Mouse (Mus musculus) MEL (cell line): ENCODE results near the gene Psmc1. TPM values are rescaled to one million over a fixed set of nuclear protein-coding genes. Genes with fewer than 3 reads are reported as not detected.

Experiments used
- DNase-seq: peaks from one replicate; pipeline ENCODE4 v3.0.0; 2011; ENCODE audit warnings: low read depth, low spot score
- H3K27ac ChIP-seq: 2 replicates; pipeline ENCODE4 v1.5.1; 2012; ENCODE audit warnings: low read depth, mild to moderate bottlenecking, control low read depth, low read length, moderate library complexity; ENCODE audit not compliant: control insufficient read depth
- H3K27me3 ChIP-seq, 2 experiments: fragments of 150-350 bp in 1 of 2; sonication (generic) in 1 of 2; 2 replicates each; pipeline ENCODE4 v1.6.1; 2012; ENCODE audit warnings: low read length in 2 of 2, mild to moderate bottlenecking in 2 of 2, improper control_type of control experiment in 1 of 2, moderate library complexity in 1 of 2; ENCODE audit not compliant: insufficient read depth in 2 of 2, control insufficient read depth in 1 of 2
- H3K36me3 ChIP-seq, 2 experiments: 2 replicates each; pipeline ENCODE4 v1.6.1; 2012 to 2014; ENCODE audit warnings: low read length in 2 of 2, improper control_type of control experiment in 1 of 2, inconsistent platforms in 1 of 2, mild to moderate bottlenecking in 1 of 2; ENCODE audit not compliant: insufficient read depth in 2 of 2, control insufficient read depth in 1 of 2
- H3K4me1 ChIP-seq, 2 experiments: fragments of 150-350 bp in 1 of 2; sonication (generic) in 1 of 2; 2 replicates each; pipeline ENCODE4 v1.6.1; 2012; ENCODE audit warnings: low read length in 2 of 2, improper control_type of control experiment in 1 of 2, mild to moderate bottlenecking in 1 of 2; ENCODE audit not compliant: insufficient read depth in 2 of 2, control insufficient read depth in 1 of 2
- H3K4me3 ChIP-seq, 2 experiments: fragments of 150-350 bp in 1 of 2; sonication (generic) in 1 of 2; 2 replicates each; pipeline ENCODE4 v1.5.1; 2012; ENCODE audit warnings: low read depth in 2 of 2, low read length in 2 of 2, mild to moderate bottlenecking in 2 of 2, moderate library complexity in 2 of 2, control low read depth in 1 of 2, improper control_type of control experiment in 1 of 2; ENCODE audit not compliant: control insufficient read depth in 1 of 2, insufficient read depth in 1 of 2
- H3K79me2 ChIP-seq: 2 replicates; pipeline ENCODE4 v1.6.1; 2012; ENCODE audit warnings: mild to moderate bottlenecking, low read length, moderate library complexity; ENCODE audit not compliant: control insufficient read depth, poor library complexity, insufficient read depth
- H3K9ac ChIP-seq: 2 replicates; pipeline ENCODE4 v1.6.1; 2012; ENCODE audit warnings: low read depth, mild to moderate bottlenecking, control low read depth, low read length, moderate library complexity; ENCODE audit not compliant: control insufficient read depth, poor library complexity, severe bottlenecking
- H3K9me3 ChIP-seq: fragments of 150-350 bp; sonication (generic); replicated peaks from 2 replicates; pipeline ENCODE4 v1.6.1; 2012; ENCODE audit warnings: mild to moderate bottlenecking, low read length, improper control_type of control experiment, moderate library complexity; ENCODE audit not compliant: insufficient read depth
- BHLHE40 ChIP-seq: IDR thresholded peaks from 2 replicates; pipeline ENCODE4 v1.6.1; 2012; ENCODE audit warnings: low read depth, mild to moderate bottlenecking, inconsistent platforms, low read length, improper control_type of control experiment, borderline replicate concordance
- CHD1 ChIP-seq: IDR thresholded peaks from 2 replicates; pipeline ENCODE4 v1.6.1; 2012; ENCODE audit warnings: low read depth, mild to moderate bottlenecking, inconsistent platforms, low read length, improper control_type of control experiment
- CHD2 ChIP-seq: IDR thresholded peaks from 2 replicates; pipeline ENCODE4 v1.6.1; 2011; ENCODE audit warnings: low read length, improper control_type of control experiment
- CTCF ChIP-seq, 3 experiments: IDR thresholded peaks in 2 of 3; conservative IDR thresholded peaks in 1 of 3; 2 replicates each; pipeline ENCODE4 v1.5.1; 2011 to 2012; ENCODE audit warnings: low read length in 3 of 3, low read depth in 2 of 3, mild to moderate bottlenecking in 2 of 3, improper control_type of control experiment in 1 of 3, inconsistent platforms in 1 of 3, mixed read lengths in 1 of 3, moderate library complexity in 1 of 3; ENCODE audit not compliant: control insufficient read depth in 1 of 3, insufficient read depth in 1 of 3, poor library complexity in 1 of 3, severe bottlenecking in 1 of 3
- E2F4 ChIP-seq: IDR thresholded peaks from 2 replicates; pipeline ENCODE4 v1.6.1; 2011; ENCODE audit warnings: low read depth, low read length, improper control_type of control experiment, borderline replicate concordance
- ELF1 ChIP-seq: IDR thresholded peaks from 2 replicates; pipeline ENCODE4 v1.6.1; 2014; ENCODE audit warnings: low read depth, mild to moderate bottlenecking, inconsistent platforms, low read length, improper control_type of control experiment, moderate library complexity
- ETS1 ChIP-seq: IDR thresholded peaks from 2 replicates; pipeline ENCODE4 v1.6.1; 2012; ENCODE audit warnings: low read depth, mild to moderate bottlenecking, inconsistent platforms, low read length, improper control_type of control experiment, moderate library complexity
- GABPA ChIP-seq: IDR thresholded peaks from 2 replicates; pipeline ENCODE4 v1.6.1; 2012; ENCODE audit warnings: low read depth, mild to moderate bottlenecking, inconsistent platforms, low read length, improper control_type of control experiment, moderate library complexity
- GATA1 ChIP-seq: IDR thresholded peaks from 2 replicates; pipeline ENCODE4 v1.6.1; 2011; ENCODE audit warnings: low read depth, low read length, improper control_type of control experiment
- JUND ChIP-seq: IDR thresholded peaks from 2 replicates; pipeline ENCODE4 v1.6.1; 2011; ENCODE audit warnings: low read depth, mild to moderate bottlenecking, improper control_type of control experiment, low read length
- KAT2A ChIP-seq: conservative IDR thresholded peaks from 2 replicates; pipeline ENCODE4 v1.6.1; 2012; ENCODE audit warnings: low read depth, low read length, improper control_type of control experiment, inconsistent platforms
- MAFK ChIP-seq: IDR thresholded peaks from 2 replicates; pipeline ENCODE4 v1.6.1; 2011; ENCODE audit warnings: low read depth, mild to moderate bottlenecking, low read length, improper control_type of control experiment, borderline replicate concordance
- MAX ChIP-seq: IDR thresholded peaks from 2 replicates; pipeline ENCODE4 v1.6.1; 2011; ENCODE audit warnings: low read length, improper control_type of control experiment
- MAZ ChIP-seq: IDR thresholded peaks from 2 replicates; pipeline ENCODE4 v1.6.1; 2012; ENCODE audit warnings: low read depth, mild to moderate bottlenecking, inconsistent platforms, low read length, improper control_type of control experiment
- MEF2A ChIP-seq: IDR thresholded peaks from 2 replicates; pipeline ENCODE4 v1.6.1; 2014; ENCODE audit warnings: low read depth, mild to moderate bottlenecking, inconsistent platforms, low read length, improper control_type of control experiment; ENCODE audit not compliant: poor library complexity, insufficient replicate concordance, severe bottlenecking; ENCODE audit errors: extremely low read depth
- MXI1 ChIP-seq: IDR thresholded peaks from 2 replicates; pipeline ENCODE4 v1.6.1; 2011; ENCODE audit warnings: mild to moderate bottlenecking, low read depth, low read length, improper control_type of control experiment
- MYB ChIP-seq: IDR thresholded peaks from 2 replicates; pipeline ENCODE4 v1.6.1; 2011; ENCODE audit warnings: mild to moderate bottlenecking, low read depth, low read length, improper control_type of control experiment
- MYC ChIP-seq: IDR thresholded peaks from 2 replicates; pipeline ENCODE4 v1.6.1; 2011; ENCODE audit warnings: low read depth, mild to moderate bottlenecking, low read length, improper control_type of control experiment, moderate library complexity
- NELFE ChIP-seq: IDR thresholded peaks from 2 replicates; pipeline ENCODE4 v1.6.1; 2011; ENCODE audit warnings: low read depth, low read length, improper control_type of control experiment
- NRF1 ChIP-seq: IDR thresholded peaks from 2 replicates; pipeline ENCODE4 v1.6.1; 2014; ENCODE audit warnings: low read depth, mild to moderate bottlenecking, inconsistent platforms, low read length, improper control_type of control experiment, moderate library complexity; ENCODE audit not compliant: poor library complexity, insufficient read depth, severe bottlenecking
- POLR2A ChIP-seq, 2 experiments: IDR thresholded peaks; 2 replicates each; pipeline ENCODE4 v1.6.1; 2011 to 2012; ENCODE audit warnings: low read length in 2 of 2, mild to moderate bottlenecking in 2 of 2, control low read depth in 1 of 2, improper control_type of control experiment in 1 of 2, low read depth in 1 of 2, moderate library complexity in 1 of 2; ENCODE audit not compliant: control insufficient read depth in 1 of 2, insufficient read depth in 1 of 2, poor library complexity in 1 of 2
- POLR2AphosphoS2 ChIP-seq: IDR thresholded peaks from 2 replicates; pipeline ENCODE4 v1.6.1; 2011; ENCODE audit warnings: low read length, improper control_type of control experiment
- RAD21 ChIP-seq: IDR thresholded peaks from 2 replicates; pipeline ENCODE4 v1.6.1; 2011; ENCODE audit warnings: mild to moderate bottlenecking, low read depth, low read length, improper control_type of control experiment
- RCOR1 ChIP-seq: IDR thresholded peaks from 2 replicates; pipeline ENCODE4 v1.6.1; 2012; ENCODE audit warnings: low read depth, mild to moderate bottlenecking, inconsistent platforms, low read length, improper control_type of control experiment
- SIN3A ChIP-seq: IDR thresholded peaks from 2 replicates; pipeline ENCODE4 v1.6.1; 2012; ENCODE audit warnings: low read length, improper control_type of control experiment, inconsistent platforms
- SMC3 ChIP-seq: IDR thresholded peaks from 2 replicates; pipeline ENCODE4 v1.6.1; 2011; ENCODE audit warnings: low read depth, low read length, improper control_type of control experiment
- TBP ChIP-seq: IDR thresholded peaks from 2 replicates; pipeline ENCODE4 v1.8.0; 2011; ENCODE audit warnings: low read depth, low read length, improper control_type of control experiment
- TCF12 ChIP-seq: IDR thresholded peaks from 2 replicates; pipeline ENCODE4 v1.6.1; 2014; ENCODE audit warnings: low read depth, mild to moderate bottlenecking, inconsistent platforms, low read length, improper control_type of control experiment, moderate library complexity
- UBTF ChIP-seq: IDR thresholded peaks from 2 replicates; pipeline ENCODE4 v1.6.1; 2012; ENCODE audit warnings: low read depth, mild to moderate bottlenecking, inconsistent platforms, low read length, improper control_type of control experiment, moderate library complexity, borderline replicate concordance; ENCODE audit not compliant: insufficient read depth
- USF1 ChIP-seq: IDR thresholded peaks from 2 replicates; pipeline ENCODE4 v1.6.1; 2014; ENCODE audit warnings: low read depth, mild to moderate bottlenecking, inconsistent platforms, low read length, improper control_type of control experiment, moderate library complexity
- USF2 ChIP-seq, 2 experiments: IDR thresholded peaks; 2 replicates each; pipeline ENCODE4 v1.6.1; 2011 to 2012; ENCODE audit warnings: improper control_type of control experiment in 2 of 2, low read length in 2 of 2, borderline replicate concordance in 1 of 2, inconsistent platforms in 1 of 2, low read depth in 1 of 2, mild to moderate bottlenecking in 1 of 2; ENCODE audit not compliant: insufficient read depth in 1 of 2
- ZC3H11A ChIP-seq: IDR thresholded peaks from 2 replicates; pipeline ENCODE4 v1.6.1; 2012; ENCODE audit warnings: low read depth, mild to moderate bottlenecking, inconsistent platforms, low read length, improper control_type of control experiment
- ZKSCAN1 ChIP-seq: IDR thresholded peaks from 2 replicates; pipeline ENCODE4 v1.6.1; 2012; ENCODE audit warnings: low read depth, mild to moderate bottlenecking, inconsistent platforms, low read length, improper control_type of control experiment, moderate library complexity
- ZMIZ1 ChIP-seq: IDR thresholded peaks from 2 replicates; pipeline ENCODE4 v1.6.1; 2012; ENCODE audit warnings: low read depth, mild to moderate bottlenecking, inconsistent platforms, low read length, improper control_type of control experiment, moderate library complexity
- ZNF384 ChIP-seq: IDR thresholded peaks from 2 replicates; pipeline ENCODE4 v1.6.1; 2012; ENCODE audit warnings: low read depth, mild to moderate bottlenecking, inconsistent platforms, low read length, improper control_type of control experiment
- polyA plus RNA-seq, 2 experiments: library from polyadenylated mRNA; stranded (reverse) in 1 of 2; unstranded in 1 of 2; fragments of >175 nt in 1 of 2; fragments of >200 nt in 1 of 2; gene quantifications; 2 replicates each; pipeline versions ENCODE4 v1.2.1 to v1.2.4; 2012; ENCODE audit warnings: low replicate concordance in 2 of 2, low read depth in 1 of 2; ENCODE audit not compliant: insufficient read length in 2 of 2, insufficient read depth in 1 of 2, missing spikeins in 1 of 2
- total RNA-seq: library from RNA; depleted of rRNA; stranded (reverse); fragments of 300-350 nt; gene quantifications from 2 replicates; pipeline ENCODE4 v1.2.3, GENCODE M21; 2012; rRNA removed

Psmc1 gene
- total RNA-seq = 322 and 353 TPM in 2 replicates
- 100 to 1,000 TPM in 1 of 2 experiments, not detected in 1; 501 TPM for polyA plus RNA-seq

DNA sequence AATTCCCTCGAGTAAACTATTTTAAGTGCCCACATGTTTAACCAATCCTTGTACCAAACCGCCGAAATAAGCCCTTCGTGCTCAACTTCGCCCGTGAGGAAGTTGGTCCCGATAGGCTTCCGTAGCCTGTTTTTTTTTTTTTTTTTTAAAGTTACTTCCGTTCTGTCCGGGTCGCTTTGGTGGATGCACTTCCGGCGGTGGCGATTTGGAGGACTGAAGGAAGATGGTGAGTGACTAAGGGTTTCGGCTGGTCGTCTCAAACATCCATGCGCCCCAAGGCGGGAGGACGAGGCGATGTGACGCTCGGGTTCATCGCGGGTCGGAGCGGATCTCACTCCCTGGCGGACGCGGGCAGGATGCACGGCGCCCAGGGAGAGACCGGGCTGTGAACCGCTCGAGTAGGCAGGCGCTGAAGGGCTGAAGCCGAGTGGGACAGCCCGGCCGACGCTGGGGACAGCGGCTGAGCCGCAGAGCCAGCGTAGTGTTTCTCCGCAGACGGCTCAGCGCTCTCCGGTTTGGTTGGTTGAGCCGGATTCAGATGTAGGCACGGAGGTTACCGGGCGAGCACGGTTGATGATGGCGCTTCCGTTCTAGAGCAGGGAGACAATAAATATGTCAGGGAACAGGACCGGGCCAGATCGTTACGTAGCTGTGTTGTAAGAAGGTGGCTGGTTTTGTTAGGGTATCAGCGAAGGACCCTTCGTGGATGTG lies at the start of gene Psmc1:
Psmc1 (plus strand) TSS at position 169 of the 711 bp plus-strand sequence.
- Histone ChIP-seq H3K27me3 (no peaks in the 10 kb centered on the region), H3K4me1 (peaks cover 0 to 23% of the 10 kb centered on the region in 2 experiments; a peak in 2 of 4 replicates), H3K27ac (peak within 1 kb of the TSS; percentile 72), H3K9ac (peak within 1 kb of the TSS; percentile 94), H3K9me3 (no peaks in the 10 kb centered on the region), H3K79me2 (peaks cover 17% of the 10 kb centered on the region), H3K4me3 (peak within 1 kb of the TSS; percentile 84 to 98), H3K36me3 (peaks cover 11 to 17% of the 10 kb centered on the region in 2 experiments)
- DNase-seq = peak; percentile 96
- peak; percentile 63 to 88; a peak in 3 of 4 replicates for TF ChIP-seq POLR2A (IDR thresholded peaks at IDR 0.05; ENCODE audit: control insufficient read depth in 1 of 2, insufficient read depth in 1 of 2, low read depth in 1 of 2, low read length in 2 of 2, poor library complexity in 1 of 2)
- no peak for TF ChIP-seq GABPA
- TF ChIP-seq ZMIZ1 = peak; percentile 77
- peak; percentile 93 for TF ChIP-seq MAX
- TF ChIP-seq BHLHE40 = no peak
- no peak for TF ChIP-seq CTCF (IDR thresholded peaks at IDR 0.05 in 2 of 3, conservative IDR thresholded peaks at IDR 0.05 in 1 of 3; ENCODE audit: control insufficient read depth in 1 of 3, insufficient read depth in 1 of 3, low read depth in 2 of 3, low read length in 3 of 3, poor library complexity in 1 of 3, severe bottlenecking in 1 of 3)
- TF ChIP-seq ETS1 = peak; percentile 69; the same call in 1 of the 2 replicates
- TF ChIP-seq RAD21 = no peak
- TF ChIP-seq ELF1 = peak; percentile 87
- no peak for TF ChIP-seq SMC3
- peak; percentile 96 for TF ChIP-seq SIN3A
- TF ChIP-seq NRF1 = no peak
- TF ChIP-seq NELFE = peak; percentile 95
- no peak for TF ChIP-seq CHD1
- no peak for TF ChIP-seq MEF2A
- TF ChIP-seq MYC = peak; percentile 94
- peak; percentile 83 for TF ChIP-seq KAT2A
- peak; percentile 56; the same call in 1 of the 2 replicates for TF ChIP-seq RCOR1
- no peak for TF ChIP-seq GATA1
- peak; percentile 76 for TF ChIP-seq TCF12
- 0 out of 2 replicates have a peak, but pooled peaks have one; percentile 34 for TF ChIP-seq E2F4
- TF ChIP-seq UBTF = 0 out of 2 replicates have a peak, but pooled peaks have one; percentile 51
- peak; percentile 84 for TF ChIP-seq MXI1
- no peak for TF ChIP-seq USF1
- peak; percentile 58; the same call in 1 of the 2 replicates for TF ChIP-seq MAZ
- TF ChIP-seq USF2 (IDR thresholded peaks at IDR 0.05; ENCODE audit: borderline replicate concordance in 1 of 2, insufficient read depth in 1 of 2, low read depth in 1 of 2, low read length in 2 of 2) = no peak
- no peak for TF ChIP-seq JUND
- TF ChIP-seq ZNF384 = peak; percentile 100
- TF ChIP-seq ZC3H11A = no peak
- TF ChIP-seq MAFK = no peak
- no peak; the same call in 1 of the 2 replicates for TF ChIP-seq CHD2
- TF ChIP-seq MYB = peak; percentile 34; the same call in 1 of the 2 replicates
- peak; percentile 93 for TF ChIP-seq TBP
- peak; percentile 80; the same call in 1 of the 2 replicates for TF ChIP-seq ZKSCAN1
- peak; percentile 86 for TF ChIP-seq POLR2AphosphoS2
